Mouse (Mus musculus): ENCODE data around the gene Cstl1.
A peak's percentile ranks its signal among the peaks of the same experiment; 100 is the strongest.
"Not testable (repeated sequence)": the region's sequence is repeated elsewhere in the genome, so short reads cannot be mapped to it uniquely, and the experiment has no call there.

The Cstl1 gene

DNA sequence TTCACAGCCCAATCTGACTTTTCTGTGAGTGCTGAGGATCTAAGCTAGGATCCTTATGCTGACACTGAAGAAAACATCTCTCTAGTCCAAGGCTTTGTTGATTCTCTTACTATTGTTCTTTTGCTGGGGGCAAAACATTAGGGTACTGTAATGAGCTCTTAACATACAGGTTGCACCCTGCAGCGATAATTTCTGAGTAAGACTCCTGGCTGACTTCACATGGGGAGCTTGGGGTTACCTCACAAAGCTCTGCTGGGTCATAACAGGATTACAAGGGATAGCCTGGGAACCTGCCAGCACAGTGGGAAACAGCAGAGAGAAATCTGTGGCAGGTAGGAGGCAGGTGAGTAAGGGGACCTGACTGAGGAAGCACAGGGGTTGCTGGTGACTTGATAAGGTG lies at the start of gene Cstl1:
Gene Cstl1 (plus strand): TSS at position 301 of the 400 bp plus-strand sequence.
- DNase-seq (ENCODE audit: low spot score): no peak

- no peak for DNase-seq (ENCODE audit: low spot score)
Observed at GRCm38 (mm10) chr2:148706409-148707201, 43.6 kb upstream of the Cstl1 start.

DNA sequence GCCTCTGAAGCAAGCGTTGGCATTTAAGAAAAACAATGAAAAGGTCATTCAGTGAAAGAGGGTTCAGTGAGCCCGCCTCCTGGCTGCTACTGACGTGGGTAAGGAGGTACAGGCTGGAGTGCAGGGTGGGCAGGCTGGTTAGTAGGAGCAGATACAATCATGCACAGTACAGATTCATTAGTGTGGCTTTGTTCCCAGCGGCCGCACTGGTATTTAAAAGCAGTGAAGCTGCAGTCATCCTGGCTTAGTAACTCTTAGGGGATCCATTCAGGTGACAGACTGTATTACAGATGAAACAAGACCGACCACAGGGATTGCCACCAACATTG lies 43.0 kb upstream of the Cstl1 start:
- no peak for DNase-seq (ENCODE audit: low spot score)

GRCm38 (mm10) chr2:148712326-148712725 lies 37.8 kb upstream of the Cstl1 start:
- DNase-seq (ENCODE audit: low spot score): no peak

GRCm38 (mm10) chr2:148717072-148717471 lies 33.1 kb upstream of the Cstl1 start:
- DNase-seq (ENCODE audit: low spot score): no peak

GRCm38 (mm10) chr2:148719271-148719995 lies 30.7 kb upstream of the Cstl1 start:
- DNase-seq (ENCODE audit: low spot score): no peak

- peak; percentile 41 for DNase-seq (ENCODE audit: low spot score)
Observed at GRCm38 (mm10) chr2:148731614-148732326, 18.4 kb upstream of the Cstl1 start.

- DNase-seq (ENCODE audit: low spot score): peak; percentile 91
Observed at GRCm38 (mm10) chr2:148732327-148733000, 17.7 kb upstream of the Cstl1 start, which contains the start of gene Napb. Gene Napb, minus strand, starts transcription at chr2:148732467.

GRCm38 (mm10) chr2:148743001-148743400 lies 7.2 kb upstream of the Cstl1 start:
- no peak for DNase-seq (ENCODE audit: low spot score)

DNA sequence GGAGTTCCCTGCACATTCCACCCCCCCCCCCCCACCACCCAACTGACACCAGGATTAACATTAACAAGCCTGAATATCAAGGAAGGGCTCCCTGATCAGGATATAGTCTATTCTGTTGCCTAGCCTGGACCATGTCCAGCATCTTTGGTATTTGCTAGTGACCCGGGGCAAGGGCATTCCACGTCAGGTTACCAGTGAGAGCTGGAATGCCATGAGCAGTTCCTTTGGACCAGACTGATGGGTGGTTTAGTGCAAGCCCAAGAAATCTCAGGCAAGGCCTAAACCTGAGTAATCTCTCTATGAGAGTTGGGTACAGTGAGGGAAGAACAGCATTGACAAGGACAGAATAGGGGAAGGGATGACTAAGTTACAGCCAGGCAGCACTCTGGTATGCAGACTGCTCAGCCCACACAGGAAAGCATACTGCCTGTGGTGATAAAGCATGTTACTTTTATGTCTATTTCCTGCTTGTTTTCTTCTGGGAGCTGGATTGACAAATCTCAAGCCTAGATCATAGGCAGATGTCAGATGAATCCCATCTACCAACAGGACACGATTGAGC lies 6.2 kb upstream of the Cstl1 start:
- DNase-seq (ENCODE audit: low spot score): no peak

DNA sequence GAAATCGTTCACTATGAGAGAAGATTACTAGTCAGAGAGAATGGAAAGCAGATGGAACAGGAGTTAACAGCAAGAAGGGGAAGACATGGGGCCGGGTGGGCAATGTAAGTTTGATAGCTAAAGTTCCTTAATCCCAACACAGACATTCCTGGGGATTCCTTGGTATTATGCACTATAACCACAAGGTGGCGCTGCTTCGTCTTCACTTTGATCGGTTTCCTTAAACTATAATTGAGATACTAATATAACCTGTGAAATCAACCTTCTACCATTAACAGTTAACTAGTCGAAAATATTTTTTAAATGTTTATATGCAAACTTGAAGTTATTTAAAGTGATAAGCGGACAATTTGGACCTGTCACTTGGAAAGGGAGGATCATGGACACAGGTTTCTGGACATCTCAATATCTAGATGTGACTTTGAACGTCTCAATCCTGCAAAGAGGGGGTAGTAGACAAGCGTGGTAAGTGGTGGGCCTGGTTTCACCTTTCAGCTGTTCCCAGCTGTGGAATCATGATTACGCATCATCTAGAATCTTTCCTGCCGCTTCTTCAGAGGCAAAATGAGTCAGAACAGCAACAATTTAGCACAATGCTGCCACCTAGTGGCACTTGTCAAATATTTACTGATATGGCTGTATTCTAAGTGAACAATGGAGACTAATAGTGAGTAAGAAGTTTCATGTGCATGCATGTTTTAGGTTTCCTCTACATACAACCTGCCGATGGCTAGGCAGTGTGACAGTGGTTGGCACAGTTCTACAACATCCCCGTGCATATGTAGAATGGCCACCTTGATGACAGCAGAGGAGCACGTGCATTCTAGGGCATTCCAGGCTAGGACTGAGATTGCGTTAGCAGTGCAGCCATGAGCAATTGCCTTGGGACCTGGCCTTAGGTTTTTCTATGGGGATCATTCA lies 2.0 kb downstream of the Cstl1 start:
- peak; percentile 78 for DNase-seq (ENCODE audit: low spot score)

- no peak for DNase-seq (ENCODE audit: low spot score)
Observed at GRCm38 (mm10) chr2:148754310-148754846, 4.2 kb downstream of the Cstl1 start.

DNA sequence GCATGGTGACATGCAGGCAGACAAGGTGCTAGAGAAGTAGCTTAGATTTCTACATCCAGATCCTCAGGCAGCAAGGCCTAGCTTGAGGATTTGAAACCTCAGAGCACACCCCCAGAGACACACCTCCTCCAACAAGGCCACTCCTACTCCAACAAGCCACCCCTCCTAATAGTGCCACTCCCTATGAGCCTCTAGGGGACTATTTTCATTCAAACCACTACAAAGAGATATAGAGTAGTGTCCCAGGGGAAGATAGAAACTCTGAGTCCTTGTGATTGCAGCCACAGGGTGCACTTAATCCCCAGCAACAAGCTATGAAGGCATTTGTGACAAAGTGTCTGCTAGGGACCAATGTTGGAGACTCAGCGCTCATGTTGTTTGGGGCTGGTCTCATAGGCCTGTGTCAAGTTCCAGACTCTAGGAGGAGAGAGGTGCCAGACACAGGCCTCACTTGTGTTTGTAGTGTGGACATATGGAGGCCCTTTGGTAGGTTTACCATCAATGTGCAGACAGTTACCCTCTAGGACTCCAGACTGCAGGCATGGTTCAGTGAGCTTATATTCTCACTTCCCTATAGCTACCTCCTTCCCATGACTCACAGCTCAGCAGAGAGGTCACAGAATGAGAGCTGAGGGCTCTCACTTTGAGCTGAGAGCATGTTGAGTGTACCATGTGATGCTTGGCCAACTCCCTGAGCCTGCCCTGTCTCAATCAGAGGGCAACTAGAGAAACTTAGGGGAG lies 13.7 kb downstream of the Cstl1 start:
- no peak for DNase-seq (ENCODE audit: low spot score)

GRCm38 (mm10) chr2:148771397-148771796 lies 21.2 kb downstream of the Cstl1 start, which contains the start of gene Cst11:
Gene Cst11, minus strand, starts transcription at chr2:148771497.
- DNase-seq (ENCODE audit: low spot score): not testable (repeated sequence)

DNA sequence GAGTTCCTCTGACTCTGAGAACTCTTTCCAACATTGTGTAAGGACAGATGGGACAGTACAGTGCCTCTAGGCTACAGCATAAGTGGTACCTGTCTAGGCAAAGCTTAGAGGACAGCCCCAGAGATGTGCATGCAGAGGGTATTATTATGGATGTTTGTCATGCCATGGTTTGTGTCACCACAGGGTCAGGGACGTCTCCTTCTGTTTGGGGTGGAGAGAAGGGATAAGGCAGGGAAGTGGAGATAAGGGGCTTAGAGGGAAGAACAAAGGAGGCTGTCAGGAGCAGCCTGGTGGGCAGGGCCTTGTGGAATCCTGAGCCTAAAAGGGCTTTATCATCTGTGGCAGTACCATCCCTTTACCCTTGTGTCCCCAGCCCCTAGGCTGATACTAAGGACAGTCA lies 31.6 kb downstream of the Cstl1 start, which contains the start of gene 8030411F24Rik:
Gene 8030411F24Rik (plus strand): TSS at position 301 of the 400 bp plus-strand sequence.
- DNase-seq (ENCODE audit: low spot score): no peak

- peak; percentile 65 for DNase-seq (ENCODE audit: low spot score)
Observed at GRCm38 (mm10) chr2:148789142-148789541, 39.0 kb downstream of the Cstl1 start, which contains the start of gene Cst12. Gene Cst12, plus strand, starts transcription at chr2:148789361.

GRCm38 (mm10) chr2:148798485-148798884 lies 48.3 kb downstream of the Cstl1 start, which contains the start of gene Cst8:
Gene Cst8, plus strand, starts transcription at chr2:148798785.
- no peak for DNase-seq (ENCODE audit: low spot score)

DNA sequence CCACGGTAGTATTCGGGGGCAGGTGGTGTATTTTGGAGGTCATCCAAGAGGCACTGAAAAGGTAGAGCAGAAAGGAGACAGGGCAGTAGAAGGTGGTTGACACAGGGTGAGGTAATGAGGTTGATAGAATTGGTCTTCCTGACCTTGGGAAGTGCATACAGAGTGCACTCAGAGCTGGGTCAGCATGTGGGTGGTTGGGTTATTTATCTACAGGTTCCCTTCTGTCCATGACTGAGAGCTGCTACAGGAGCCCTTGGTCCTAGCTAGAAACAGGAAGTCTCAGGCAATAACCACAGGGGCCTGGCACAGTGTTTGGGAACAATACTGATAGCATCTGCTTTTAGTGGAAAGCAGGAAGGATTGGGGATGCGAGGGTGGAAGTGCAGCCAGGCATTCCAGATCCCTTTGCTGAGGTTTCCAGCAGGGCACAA lies 51.3 kb downstream of the Cstl1 start:
- no peak for DNase-seq (ENCODE audit: low spot score)
